Mouse (Mus musculus): Measurements from ENCODE around the gene Elmod3. TPM values are rescaled to one million over a fixed set of nuclear protein-coding genes. Genes with fewer than 3 reads are reported as not detected.

Elmod3 gene
- polyA plus RNA-seq, 1 experiment = 40.2 TPM

DNA sequence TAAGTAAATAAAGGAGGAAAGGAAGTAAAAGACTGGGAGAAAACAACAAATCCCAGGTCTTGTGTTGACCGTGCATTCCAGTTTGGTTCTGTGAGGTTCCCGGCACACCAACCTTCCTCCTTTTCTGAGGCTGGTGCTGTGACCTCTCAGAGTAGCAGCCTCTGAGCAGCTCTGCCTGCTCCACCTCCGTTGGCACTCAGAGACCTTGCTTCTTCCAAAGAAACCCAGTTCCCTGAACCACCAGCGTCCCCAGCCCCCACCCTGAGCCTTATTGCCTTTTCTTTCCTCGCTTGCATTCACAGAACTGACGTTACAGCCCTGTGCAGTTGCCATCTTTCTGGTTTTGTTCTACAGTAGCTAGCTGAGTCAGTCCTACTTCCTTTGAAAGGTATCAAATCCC is 2.0 kb upstream of the Elmod3 start:
- Histone ChIP-seq H3K4me3 (ENCODE audit: control insufficient read depth, low read depth, low read length) (no peak overlapping the region), H3K27me3 (ENCODE audit: control insufficient read depth, insufficient read depth, low read length) (no peaks in the 10 kb centered on the region), H3K36me3 (ENCODE audit: control insufficient read depth, insufficient read depth, low read length) (no peaks in the 10 kb centered on the region), H3K4me1 (ENCODE audit: control insufficient read depth, insufficient read depth, low read length) (peaks cover 12% of the 10 kb centered on the region), H3K27ac (ENCODE audit: control insufficient read depth, insufficient read depth, low read depth, low read length) (no peak overlapping the region)
- TF ChIP-seq POLR2A (IDR thresholded peaks at IDR 0.05; ENCODE audit: control insufficient read depth, low read depth, low read length) (no peak), CTCF (IDR thresholded peaks at IDR 0.05; ENCODE audit: control insufficient read depth, insufficient read depth, insufficient replicate concordance, low read depth, low read length) (no peak)

DNA sequence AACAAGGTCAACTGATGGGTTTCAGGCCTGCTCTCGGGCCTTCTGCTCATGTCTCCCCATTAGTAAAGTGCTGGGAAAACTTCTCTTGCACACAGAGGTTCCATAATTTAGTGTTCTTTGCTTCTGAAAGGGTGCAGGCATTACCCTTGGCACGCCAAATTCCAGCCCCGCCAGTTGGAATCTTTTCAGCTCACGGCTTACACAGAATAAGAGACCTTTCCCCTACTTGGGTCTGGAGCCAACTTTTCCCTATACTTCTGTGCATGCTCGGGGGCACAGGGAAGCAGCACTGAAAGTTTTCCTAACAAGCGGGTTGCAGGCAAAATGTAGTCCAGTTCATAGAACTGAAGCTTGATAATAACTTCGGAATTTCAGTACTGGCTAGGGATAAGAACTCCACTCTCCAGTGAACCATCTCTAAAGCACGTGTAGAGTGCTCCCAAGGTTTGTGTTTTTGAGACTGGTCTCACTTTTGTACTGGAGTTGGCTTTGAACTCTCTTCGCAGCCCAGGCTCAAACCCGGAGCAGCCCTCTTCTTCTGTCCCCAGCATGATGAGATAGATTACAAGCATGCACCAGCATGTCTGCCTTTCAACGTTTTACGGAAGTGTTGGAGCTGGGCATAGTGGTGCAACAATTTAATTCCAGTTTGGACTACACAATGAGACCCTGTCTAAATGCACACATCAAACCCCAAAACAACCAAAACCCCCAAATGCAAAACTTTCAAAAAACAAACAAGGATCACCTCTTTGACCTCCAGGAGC is 761 bp upstream of the Elmod3 start:
- Histone ChIP-seq H3K4me1 (ENCODE audit: control insufficient read depth, insufficient read depth, low read length) (peaks cover 12% of the 10 kb centered on the region), H3K4me3 (ENCODE audit: control insufficient read depth, low read depth, low read length) (peak overlapping the region; percentile 95), H3K36me3 (ENCODE audit: control insufficient read depth, insufficient read depth, low read length) (no peaks in the 10 kb centered on the region), H3K27me3 (ENCODE audit: control insufficient read depth, insufficient read depth, low read length) (no peaks in the 10 kb centered on the region), H3K27ac (ENCODE audit: control insufficient read depth, insufficient read depth, low read depth, low read length) (peak overlapping the region; percentile 77)
- TF ChIP-seq CTCF (IDR thresholded peaks at IDR 0.05; ENCODE audit: control insufficient read depth, insufficient read depth, insufficient replicate concordance, low read depth, low read length) (no peak), POLR2A (IDR thresholded peaks at IDR 0.05; ENCODE audit: control insufficient read depth, low read depth, low read length) (no peak)

DNA sequence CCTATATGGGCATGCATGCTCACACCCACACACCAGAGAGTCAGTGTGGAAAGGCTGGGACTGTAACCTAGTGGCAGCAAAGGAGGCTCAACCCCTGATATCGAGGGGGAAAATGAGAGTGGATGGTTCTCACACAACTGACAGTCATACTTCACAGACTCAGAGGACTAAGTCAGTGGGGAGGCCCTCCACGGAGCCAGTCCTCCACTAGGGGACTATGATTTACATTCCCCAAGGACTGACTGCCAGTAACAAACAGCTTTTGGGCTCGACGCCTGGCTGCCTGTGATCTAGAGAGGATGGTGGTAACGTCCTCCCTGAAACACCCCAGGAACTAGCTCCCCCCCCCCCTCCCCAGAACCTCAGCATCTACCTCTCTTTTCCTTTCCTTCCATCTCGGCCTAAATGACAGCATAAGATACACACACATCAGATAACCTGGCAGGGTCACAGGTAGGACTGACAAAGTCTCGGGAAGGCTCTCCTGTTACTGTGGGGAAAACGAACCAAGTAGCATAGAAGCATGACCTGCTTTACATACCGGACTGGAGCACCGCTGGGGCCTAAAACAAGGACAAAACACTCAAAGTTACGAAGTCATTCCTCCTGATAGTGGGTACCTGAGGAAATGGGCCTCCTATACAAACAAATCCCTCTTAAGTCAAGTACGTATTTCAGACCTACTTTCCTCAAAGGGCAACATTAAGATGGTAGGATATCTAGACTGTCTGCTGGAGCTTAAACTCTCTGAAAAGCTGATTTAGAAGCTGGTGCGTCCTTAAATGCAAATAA is 934 bp downstream of the Elmod3 start:
- no peak overlapping the region; the same call in 1 of the 2 replicates for H3K27ac ChIP-seq (ENCODE audit: control insufficient read depth, insufficient read depth, low read depth, low read length)
- TF ChIP-seq POLR2A (IDR thresholded peaks at IDR 0.05; ENCODE audit: control insufficient read depth, low read depth, low read length) = no peak
- no peak for TF ChIP-seq CTCF (IDR thresholded peaks at IDR 0.05; ENCODE audit: control insufficient read depth, insufficient read depth, insufficient replicate concordance, low read depth, low read length)

DNA sequence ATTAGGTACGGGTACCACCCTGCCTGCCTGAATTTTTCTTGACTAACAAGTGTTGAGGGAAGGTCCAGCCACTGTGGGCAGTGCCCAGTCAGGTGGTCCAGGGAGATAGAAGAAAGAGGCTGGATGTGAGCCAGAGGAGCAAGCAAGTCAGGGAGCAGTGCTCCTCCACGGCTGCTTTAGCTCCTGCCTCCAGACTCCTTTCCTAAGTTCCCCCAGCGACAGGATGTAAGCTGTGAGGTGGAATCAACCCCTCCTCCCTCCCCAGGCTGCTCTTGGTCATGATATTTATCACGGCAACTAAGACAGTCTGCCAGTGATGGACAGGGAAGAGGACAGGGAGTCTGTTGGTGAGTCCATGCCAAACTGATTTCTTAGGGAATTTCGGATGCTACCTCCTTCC is 4.3 kb downstream of the Elmod3 start:
- Histone ChIP-seq H3K4me3 (ENCODE audit: control insufficient read depth, low read depth, low read length) (no peak overlapping the region), H3K4me1 (ENCODE audit: control insufficient read depth, insufficient read depth, low read length) (peaks cover 10% of the 10 kb centered on the region), H3K27me3 (ENCODE audit: control insufficient read depth, insufficient read depth, low read length) (no peaks in the 10 kb centered on the region), H3K36me3 (ENCODE audit: control insufficient read depth, insufficient read depth, low read length) (no peaks in the 10 kb centered on the region), H3K27ac (ENCODE audit: control insufficient read depth, insufficient read depth, low read depth, low read length) (peak overlapping the region; percentile 33; the same call in 1 of the 2 replicates)
- TF ChIP-seq POLR2A (IDR thresholded peaks at IDR 0.05; ENCODE audit: control insufficient read depth, low read depth, low read length) = no peak
- no peak for TF ChIP-seq CTCF (IDR thresholded peaks at IDR 0.05; ENCODE audit: control insufficient read depth, insufficient read depth, insufficient replicate concordance, low read depth, low read length)

More for the DNA sequence above, 934 bp downstream of the Elmod3 start:
- Histone ChIP-seq H3K27me3 (ENCODE audit: control insufficient read depth, insufficient read depth, low read length) (no peaks in the 10 kb centered on the region), H3K4me3 (ENCODE audit: control insufficient read depth, low read depth, low read length) (peak overlapping the region; percentile 95), H3K36me3 (ENCODE audit: control insufficient read depth, insufficient read depth, low read length) (no peaks in the 10 kb centered on the region), H3K4me1 (ENCODE audit: control insufficient read depth, insufficient read depth, low read length) (peaks cover 12% of the 10 kb centered on the region)

DNA sequence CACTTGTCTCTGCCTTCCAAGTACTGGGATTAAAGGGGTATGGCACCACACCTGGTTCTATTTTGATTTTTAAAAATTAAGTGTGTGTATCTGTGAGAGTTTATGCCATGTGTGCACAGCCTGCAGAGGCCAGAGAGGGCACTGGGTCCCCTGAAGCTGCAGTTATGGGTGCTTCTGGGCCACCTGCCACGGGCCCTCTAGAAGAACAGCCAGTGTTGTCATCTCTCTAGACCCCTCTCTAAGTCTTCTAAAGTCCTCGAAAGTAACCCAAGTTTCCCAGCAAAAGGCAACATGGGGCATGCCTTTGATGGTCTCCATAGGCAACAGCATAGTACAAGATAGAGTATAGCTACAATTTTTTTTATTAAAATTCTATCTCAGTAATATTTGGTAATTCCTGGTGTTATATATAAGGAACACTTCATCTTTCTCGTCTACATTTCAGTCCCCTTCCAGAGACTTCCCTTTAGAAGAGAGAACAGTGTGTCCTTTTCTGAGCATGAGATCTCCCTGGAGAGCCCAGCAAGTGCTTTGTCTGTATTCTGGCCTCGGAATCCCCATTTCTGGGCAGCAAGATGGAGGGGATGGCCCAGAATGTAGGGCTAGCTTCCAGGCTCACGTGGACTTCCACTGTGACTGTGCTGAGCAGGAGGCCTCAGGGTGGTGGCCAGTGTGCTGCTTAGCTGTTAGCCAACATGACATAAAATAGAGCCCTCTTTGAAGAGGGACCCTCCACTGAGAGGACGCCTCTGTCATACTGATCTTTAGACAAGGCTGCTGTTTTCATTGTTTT is 5.0 kb downstream of the Elmod3 start:
- Histone ChIP-seq H3K27me3 (ENCODE audit: control insufficient read depth, insufficient read depth, low read length) (no peaks in the 10 kb centered on the region), H3K4me3 (ENCODE audit: control insufficient read depth, low read depth, low read length) (no peak overlapping the region), H3K36me3 (ENCODE audit: control insufficient read depth, insufficient read depth, low read length) (no peaks in the 10 kb centered on the region), H3K4me1 (ENCODE audit: control insufficient read depth, insufficient read depth, low read length) (peaks cover 7% of the 10 kb centered on the region), H3K27ac (ENCODE audit: control insufficient read depth, insufficient read depth, low read depth, low read length) (peak overlapping the region; percentile 33; the same call in 1 of the 2 replicates)
- no peak for TF ChIP-seq POLR2A (IDR thresholded peaks at IDR 0.05; ENCODE audit: control insufficient read depth, low read depth, low read length)
- no peak for TF ChIP-seq CTCF (IDR thresholded peaks at IDR 0.05; ENCODE audit: control insufficient read depth, insufficient read depth, insufficient replicate concordance, low read depth, low read length)

DNA sequence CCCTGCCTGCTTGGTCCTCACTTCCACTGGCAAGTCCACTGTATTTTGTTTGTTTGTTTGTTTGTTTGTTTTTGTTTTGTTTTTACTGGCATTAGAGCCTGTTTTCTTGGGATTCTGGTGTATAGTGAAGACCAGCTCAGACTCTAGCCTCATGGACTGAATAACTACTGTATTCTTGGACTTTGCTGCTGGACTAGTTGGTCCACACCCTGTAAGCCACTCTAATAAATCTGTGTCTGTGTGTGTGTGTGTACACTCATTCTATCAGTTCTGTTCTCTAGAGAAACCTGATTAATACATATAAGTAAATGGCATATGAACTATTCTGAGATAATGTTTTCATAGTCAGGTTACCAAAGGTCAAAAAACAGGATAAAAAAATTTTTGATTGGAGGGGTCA is 8.1 kb downstream of the Elmod3 start:
- TF ChIP-seq POLR2A (IDR thresholded peaks at IDR 0.05; ENCODE audit: control insufficient read depth, low read depth, low read length) = no peak
- no peak for TF ChIP-seq CTCF (IDR thresholded peaks at IDR 0.05; ENCODE audit: control insufficient read depth, insufficient read depth, insufficient replicate concordance, low read depth, low read length)
- Histone ChIP-seq H3K27ac (ENCODE audit: control insufficient read depth, insufficient read depth, low read depth, low read length) (no peak overlapping the region), H3K27me3 (ENCODE audit: control insufficient read depth, insufficient read depth, low read length) (no peaks in the 10 kb centered on the region), H3K4me1 (ENCODE audit: control insufficient read depth, insufficient read depth, low read length) (no peaks in the 10 kb centered on the region; the same call in 1 of the 2 replicates), H3K4me3 (ENCODE audit: control insufficient read depth, low read depth, low read length) (no peak overlapping the region), H3K36me3 (ENCODE audit: control insufficient read depth, insufficient read depth, low read length) (no peaks in the 10 kb centered on the region)
